Mouse (Mus musculus) megakaryocyte progenitor cell, adult 5-6 weeks (primary cell): ENCODE measurements around the gene Comt. TPM values are rescaled to one million over a fixed set of nuclear protein-coding genes. Genes with fewer than 3 reads are reported as not detected.

Source experiments
- ATAC-seq: replicated peaks from 2 replicates; pipeline ENCODE4 v1.8.0; 2016; ENCODE audit warnings: mild to moderate bottlenecking, moderate TSS enrichment, inconsistent platforms; ENCODE audit not compliant: poor library complexity
- total RNA-seq, 2 experiments: library from RNA; stranded (forward) in 1 of 2; stranded (reverse) in 1 of 2; fragments of 157-497, 149-512 nt in 1 of 2; fragments of 200-1000 nt in 1 of 2; gene quantifications; 2 replicates each; pipeline versions ENCODE4 v1.2.3 to v1.2.4; 2015 to 2017

Comt gene
- total RNA-seq, 2 experiments from 2014 or later = 47.1 to 55.1 TPM

GRCm38 (mm10) chr16:18366849-18367248 is 59.8 kb downstream of the Comt start:
- no peak for ATAC-seq

- no peak for ATAC-seq
Measured at GRCm38 (mm10) chr16:18362948-18363347, 63.7 kb downstream of the Comt start.

DNA sequence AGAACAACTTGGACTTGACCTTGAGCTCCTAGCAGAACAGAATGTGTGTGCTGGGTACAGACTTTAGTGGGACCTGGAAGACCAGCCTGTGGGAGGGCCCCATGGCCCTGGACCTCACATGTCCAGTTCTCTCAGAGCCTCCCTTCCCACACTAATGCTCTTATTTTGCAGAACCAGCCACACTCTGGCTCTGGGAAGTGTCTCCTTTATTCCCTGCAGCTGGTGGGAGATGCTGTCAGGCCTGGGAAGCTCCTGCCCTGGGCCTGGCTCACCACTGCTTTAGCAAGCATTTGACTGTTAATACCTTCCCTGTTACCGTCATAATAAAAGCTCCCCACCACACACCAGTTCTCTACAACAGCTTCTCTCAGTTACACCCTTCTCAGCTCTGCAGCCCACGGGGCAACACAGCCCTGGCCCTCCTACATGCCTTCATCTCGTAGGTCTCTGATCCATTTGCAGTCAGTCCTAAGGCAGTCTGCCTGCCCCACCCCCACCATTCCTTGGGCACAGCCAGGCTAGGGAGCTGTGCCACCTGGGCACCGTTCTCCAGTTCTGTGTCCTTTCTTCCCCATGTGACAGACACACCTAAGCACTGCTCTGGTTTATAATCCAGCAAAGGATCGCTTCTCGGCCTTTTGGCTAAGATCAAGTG is 66.4 kb downstream of the Comt start:
- ATAC-seq = no peak

- no peak for ATAC-seq
Measured at GRCm38 (mm10) chr16:18357977-18358376, 68.7 kb downstream of the Comt start.

DNA sequence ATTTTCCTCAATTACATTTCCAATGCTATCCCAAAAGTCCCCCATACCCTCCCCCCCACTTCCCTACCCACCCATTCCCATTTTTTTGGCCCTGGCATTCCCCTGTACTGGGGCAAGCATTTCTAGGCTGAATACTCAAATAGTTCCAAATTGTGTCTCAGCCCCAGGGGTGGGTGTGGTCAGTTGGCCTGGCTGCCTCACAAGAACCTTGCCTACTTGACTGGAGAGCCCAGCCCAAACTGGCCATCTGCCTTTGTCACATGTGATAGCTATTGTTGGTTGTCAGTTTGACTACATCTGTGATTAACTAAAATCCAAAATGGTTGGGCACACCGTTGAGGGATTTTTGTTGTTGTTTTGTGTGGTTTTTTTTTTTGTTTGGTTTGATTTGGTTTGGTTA is 69.7 kb downstream of the Comt start:
- no peak for ATAC-seq

Other genes with a start within 250 kb of the Comt start
- not detected in 2 replicates for gene Ccdc188, start 209.0 kb downstream of the Comt start, total RNA-seq (2015)
- gene Ccdc188, start 209.0 kb downstream of the Comt start, total RNA-seq (2017) = not detected in 2 replicates
- gene Zdhhc8, start 191.7 kb downstream of the Comt start, total RNA-seq (2015) = 7.3 and 7.6 TPM in 2 replicates
- gene Zdhhc8, start 191.7 kb downstream of the Comt start, total RNA-seq (2017) = 2.4 and 7.0 TPM in 2 replicates
- gene Trmt2a, start 178.2 kb downstream of the Comt start, total RNA-seq (2015) = 95.7 and 111 TPM in 2 replicates
- 86.1 and 95.9 TPM in 2 replicates for gene Trmt2a, start 178.2 kb downstream of the Comt start, total RNA-seq (2017)
- gene Ranbp1, start 178.1 kb downstream of the Comt start, total RNA-seq (2015) = 621 and 642 TPM in 2 replicates
- gene Ranbp1, start 178.1 kb downstream of the Comt start, total RNA-seq (2017) = 523 and 557 TPM in 2 replicates
- 0.44 TPM in 1 of 2 replicates, not detected in the other for gene Gm49776, start 168.5 kb downstream of the Comt start, total RNA-seq (2015)
- gene Gm49776, start 168.5 kb downstream of the Comt start, total RNA-seq (2017) = 0.62 TPM in 1 of 2 replicates, not detected in the other
- 33.2 and 40.1 TPM in 2 replicates for gene Dgcr8, start 137.6 kb downstream of the Comt start, total RNA-seq (2015)
- 44.1 and 50.9 TPM in 2 replicates for gene Dgcr8, start 137.6 kb downstream of the Comt start, total RNA-seq (2017)
- 20.5 and 21.7 TPM in 2 replicates for gene Tango2, start 78.7 kb downstream of the Comt start, total RNA-seq (2015)
- gene Tango2, start 78.7 kb downstream of the Comt start, total RNA-seq (2017) = 7.6 and 8.6 TPM in 2 replicates
- 0.20 and 1.2 TPM in 2 replicates for gene Arvcf, start 78.7 kb downstream of the Comt start, total RNA-seq (2015)
- gene Arvcf, start 78.7 kb downstream of the Comt start, total RNA-seq (2017) = 0.83 and 7.9 TPM in 2 replicates
- gene Txnrd2, start 468 bp downstream of the Comt start, total RNA-seq (2015) = 14.3 and 23.0 TPM in 2 replicates
- gene Txnrd2, start 468 bp downstream of the Comt start, total RNA-seq (2017) = 12.5 and 20.6 TPM in 2 replicates
- 6.4 and 7.3 TPM in 2 replicates for gene Gnb1l, start 71.9 kb upstream of the Comt start, total RNA-seq (2015)
- 2.4 and 8.8 TPM in 2 replicates for gene Gnb1l, start 71.9 kb upstream of the Comt start, total RNA-seq (2017)
- 5.8 and 8.1 TPM in 2 replicates for gene Rtl10, start 72.0 kb upstream of the Comt start, total RNA-seq (2015)
- 2.6 and 4.1 TPM in 2 replicates for gene Rtl10, start 72.0 kb upstream of the Comt start, total RNA-seq (2017)
- gene Tbx1, start 163.8 kb upstream of the Comt start, total RNA-seq (2015) = not detected in 2 replicates
- not detected in 2 replicates for gene Tbx1, start 163.8 kb upstream of the Comt start, total RNA-seq (2017)
- 0.76 TPM in 1 of 2 replicates, not detected in the other for gene Gp1bb, start 195.6 kb upstream of the Comt start, total RNA-seq (2015)
- 0.25 TPM in 1 of 2 replicates, not detected in the other for gene Gp1bb, start 195.6 kb upstream of the Comt start, total RNA-seq (2017)
- 0.79 and 1.4 TPM in 2 replicates for gene Gm49601, start 199.6 kb upstream of the Comt start, total RNA-seq (2015)
- gene Gm49601, start 199.6 kb upstream of the Comt start, total RNA-seq (2017) = 1.4 and 3.5 TPM in 2 replicates
- gene Sept5, start 203.1 kb upstream of the Comt start, total RNA-seq (2015) = 7.0 and 9.1 TPM in 2 replicates
- gene Sept5, start 203.1 kb upstream of the Comt start, total RNA-seq (2017) = 2.6 and 8.7 TPM in 2 replicates